Mouse (Mus musculus) cerebellum, adult 2 months (tissue): ENCODE results near the gene Ythdf2. TPM values are rescaled to one million over a fixed set of nuclear protein-coding genes. Genes with fewer than 3 reads are reported as not detected.

ENCODE experiments used
- DNase-seq, 2 experiments: peaks; one replicate each; pipeline ENCODE4 v3.0.0; 2021
- H3K27ac ChIP-seq: fragments of 200-500 bp; 2 replicates; pipeline ENCODE4 v1.5.1; 2012; ENCODE audit warnings: low read length, control low read depth, inconsistent platforms; ENCODE audit not compliant: insufficient read depth
- H3K27me3 ChIP-seq: fragments of 200-500 bp; 2 replicates; pipeline ENCODE4 v1.6.1; 2012; ENCODE audit warnings: inconsistent platforms, mild to moderate bottlenecking, low read length, moderate library complexity; ENCODE audit not compliant: control insufficient read depth, insufficient read depth
- H3K4me1 ChIP-seq: fragments of 200-500 bp; 2 replicates; pipeline ENCODE4 v1.6.1; 2011; ENCODE audit warnings: low read length; ENCODE audit not compliant: control insufficient read depth, insufficient read depth
- H3K4me3 ChIP-seq: fragments of 200-500 bp; replicated peaks from 2 replicates; pipeline ENCODE3; 2011; ENCODE audit warnings: mild to moderate bottlenecking, low read depth, low read length, control low read depth; ENCODE audit not compliant: insufficient read depth
- CTCF ChIP-seq: fragments of 200-500 bp; IDR thresholded peaks from 2 replicates; pipeline ENCODE4 v1.5.1; 2011; ENCODE audit warnings: low read depth, mild to moderate bottlenecking, control low read depth, low read length, moderate library complexity, borderline replicate concordance; ENCODE audit not compliant: insufficient read depth
- POLR2A ChIP-seq: fragments of 200-500 bp; IDR thresholded peaks from 2 replicates; pipeline ENCODE4 v1.6.1; 2011; ENCODE audit warnings: low read length, control low read depth, borderline replicate concordance; ENCODE audit not compliant: insufficient read depth
- WGBS: fragments of 180-500 bp; shearing (Covaris S2); methylation state at CpG from one replicate; pipeline ENCODE4 v1.1.7; 2018; 5-methylcytosine and 5-hydroxymethylcytosine counted together
- polyA plus RNA-seq: library from polyadenylated mRNA; depleted of rRNA; stranded (reverse); fragments of >200 nt; gene quantifications from 2 replicates; pipeline ENCODE4 v1.2.3, GENCODE M21; 2012

Ythdf2 gene
- polyA plus RNA-seq, 1 experiment = 20.7 TPM

GRCm38 (mm10) chr4:132198285-132198712, 13.8 kb downstream of the Ythdf2 start:
- no peak for TF ChIP-seq POLR2A
- TF ChIP-seq CTCF = no peak
- WGBS = 45% methylated on average over 4 of the region's 4 CpGs
- H3K4me1 ChIP-seq = peaks cover 7% of the 10 kb centered on the region

GRCm38 (mm10) chr4:132194975-132195374, 17.1 kb downstream of the Ythdf2 start:
- Histone ChIP-seq H3K4me3 (no peak overlapping the region), H3K27me3 (no peaks in the 10 kb centered on the region), H3K4me1 (peaks cover 7% of the 10 kb centered on the region; the same call in 1 of the 2 replicates), H3K27ac (no peak overlapping the region)
- WGBS = 81% methylated on average over 3 of the region's 3 CpGs
- no peak for DNase-seq
- no peak for TF ChIP-seq CTCF
- no peak for TF ChIP-seq POLR2A

More at GRCm38 (mm10) chr4:132198285-132198712, 13.8 kb downstream of the Ythdf2 start:
- Histone ChIP-seq H3K4me3 (no peak overlapping the region), H3K27me3 (no peaks in the 10 kb centered on the region), H3K27ac (no peak overlapping the region)
- DNase-seq = no peak

GRCm38 (mm10) chr4:132194373-132194772, 17.7 kb downstream of the Ythdf2 start:
- no peak for TF ChIP-seq CTCF
- TF ChIP-seq POLR2A = no peak
- 93% methylated on average over 6 of the region's 6 CpGs for WGBS
- no peaks in the 10 kb centered on the region for H3K27me3 ChIP-seq
- no peak for DNase-seq
- H3K4me3 ChIP-seq = no peak overlapping the region
- H3K27ac ChIP-seq = no peak overlapping the region
- peaks cover 7% of the 10 kb centered on the region; the same call in 1 of the 2 replicates for H3K4me1 ChIP-seq

GRCm38 (mm10) chr4:132187826-132188401, 24.2 kb downstream of the Ythdf2 start:
- H3K27ac ChIP-seq = no peak overlapping the region
- WGBS = 85% methylated on average over 2 of the region's 2 CpGs
- H3K4me1 ChIP-seq = no peaks in the 10 kb centered on the region
- TF ChIP-seq CTCF (no peak), POLR2A (no peak)
- no peaks in the 10 kb centered on the region for H3K27me3 ChIP-seq
- H3K4me3 ChIP-seq = no peak overlapping the region
- no peak for DNase-seq

GRCm38 (mm10) chr4:132183162-132183561, 28.9 kb downstream of the Ythdf2 start:
- no peaks in the 10 kb centered on the region for H3K27me3 ChIP-seq
- H3K4me3 ChIP-seq = no peak overlapping the region
- WGBS = 93% methylated on average over 3 of the region's 3 CpGs
- DNase-seq = no peak
- H3K4me1 ChIP-seq = no peaks in the 10 kb centered on the region
- H3K27ac ChIP-seq = no peak overlapping the region
- TF ChIP-seq CTCF (no peak), POLR2A (no peak)

- Histone ChIP-seq H3K27me3 (no peaks in the 10 kb centered on the region), H3K27ac (no peak overlapping the region), H3K4me3 (no peak overlapping the region), H3K4me1 (no peaks in the 10 kb centered on the region)
- no peak for DNase-seq
- TF ChIP-seq POLR2A (no peak), CTCF (no peak)
- 65% methylated on average over 22 of the region's 22 CpGs for WGBS
These were observed 30.1 kb downstream of the Ythdf2 start for GRCm38 (mm10) chr4:132181721-132182658.

- Histone ChIP-seq H3K4me1 (no peaks in the 10 kb centered on the region), H3K27ac (no peak overlapping the region), H3K4me3 (no peak overlapping the region), H3K27me3 (no peaks in the 10 kb centered on the region)
- TF ChIP-seq CTCF = peak; percentile 20; the same call in 1 of the 2 replicates
- TF ChIP-seq POLR2A = no peak
- DNase-seq = peak; percentile 32 to 53
- WGBS = 67% methylated on average over 9 of the region's 9 CpGs
These were observed 31.4 kb downstream of the Ythdf2 start for GRCm38 (mm10) chr4:132180710-132181109.

GRCm38 (mm10) chr4:132178630-132179059, 33.5 kb downstream of the Ythdf2 start:
- Histone ChIP-seq H3K4me1 (no peaks in the 10 kb centered on the region), H3K27me3 (no peaks in the 10 kb centered on the region), H3K27ac (no peak overlapping the region), H3K4me3 (no peak overlapping the region)
- TF ChIP-seq CTCF = peak; percentile 71
- no peak for TF ChIP-seq POLR2A
- DNase-seq = peak; percentile 48 to 49
- WGBS = 3% methylated on average over 10 of the region's 10 CpGs
